23 mouse cellular contexts compared by ENCODE assay signal in the genomic region with DNA sequence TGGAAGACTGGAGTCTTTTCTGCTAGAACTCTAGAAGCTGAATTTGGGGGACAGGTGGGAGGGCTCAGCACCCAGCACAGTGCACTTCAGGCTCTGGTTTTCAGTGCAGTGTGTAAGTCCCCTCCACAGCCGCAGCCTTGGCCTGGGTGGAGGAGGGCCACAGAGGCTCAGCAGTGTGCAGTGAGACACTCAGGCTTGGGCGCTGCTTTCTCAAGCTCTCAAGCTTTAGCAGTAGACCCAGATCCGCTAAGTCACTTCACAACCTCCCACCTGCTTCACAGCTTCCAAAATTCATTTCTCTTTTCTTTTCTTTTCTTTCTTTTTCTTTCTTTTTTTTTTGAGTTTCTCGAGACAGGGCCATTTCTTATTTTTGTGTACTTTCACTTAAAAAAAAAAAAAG. TPM values are rescaled to one million over a fixed set of nuclear protein-coding genes. Genes with fewer than 3 reads are reported as not detected.
DNase-seq lines count a peak whose midpoint lies in the region; ATAC-seq and TF ChIP-seq lines count a peak whose summit lies in the region.
"Had no signal": no experiment of that assay in that cellular context is flagged by ENCODE, and none has a peak within 500 bp of the region (broad histone marks: within the 10 kb centered on the region; RNA-seq: fewer than 3 reads in every experiment).

No protein-coding gene starts in this region.

- 76% methylated on average over 4 of the region's 4 CpGs for WGBS in heart, embryonic 10.5 days
- WGBS in heart, adult 2 months: 77% methylated on average over 4 of the region's 4 CpGs
- 66% methylated on average over 4 of the region's 4 CpGs for WGBS in heart, embryonic 14.5 days

- 0 out of 2 replicates have a peak, but pooled peaks cover 3% of the 10 kb centered on the region for H3K79me2 ChIP-seq in heart, adult 2 months (replicated peaks; ENCODE audit: control insufficient read depth, insufficient read depth, low read length)

- H3K4me1 ChIP-seq in heart, embryonic 10.5 days: peaks cover 12% of the 10 kb centered on the region; the same call in 1 of the 2 replicates
- H3K4me1 ChIP-seq in heart, adult 2 months (ENCODE audit: control insufficient read depth, insufficient read depth, low read length): no peaks in the 10 kb centered on the region
- peaks cover 5 to 11% of the 10 kb centered on the region in 2 experiments; a peak in 3 of 4 replicates for H3K4me1 ChIP-seq in heart, embryonic 14.5 days (ENCODE audit: control insufficient read depth in 2 of 2, insufficient read depth in 2 of 2, low read length in 2 of 2)
- H3K4me1 ChIP-seq: embryonic facial prominence, embryonic 10.5 days; forebrain, embryonic 13.5 days; hindbrain, embryonic 15.5 days had no signal

- DNase-seq in heart, embryonic 10.5 days (ENCODE audit: low spot score): no peak
- DNase-seq in heart, adult 2 months: no peak
- DNase-seq in heart, postnatal 36 days: no peak
- DNase-seq in layer of hippocampus, adult 2 months (ENCODE audit: low spot score in 2 of 2): no peak
- DNase-seq in layer of hippocampus, adult 9-10 months (ENCODE audit: low spot score): no peak
- DNase-seq in brain, adult 2 months (ENCODE audit: low read depth, low spot score): peak; percentile 51
- DNase-seq: cerebellum, adult 2 months; cerebellum, postnatal 10 days; forebrain, postnatal 0 days; gastrocnemius, postnatal 36 days; heart, adult 11 months; kidney, adult 8-10 months had no signal

- ATAC-seq in heart, embryonic 14.5 days (ENCODE audit: insufficient number of reproducible peaks, insufficient read depth, low FRiP score, low read depth): no peak
- ATAC-seq: activated CD4-positive, CD25-positive, alpha-beta regulatory T cell, adult 4 months; forebrain, embryonic 13.5 days; intestine, embryonic 16.5 days; Patski had no signal

- intact Hi-C loops in heart, adult 2 months (cut with DNase I): no loop called here
- intact Hi-C loops in heart, postnatal 36 days (cut with DNase I): no loop called here

- 0 out of 2 replicates have a peak overlapping the region, but pooled peaks have one; percentile 19 for H3K27ac ChIP-seq in heart, embryonic 10.5 days
- no peak overlapping the region for H3K27ac ChIP-seq in heart, adult 2 months
- H3K27ac ChIP-seq in heart, embryonic 14.5 days (replicated peaks in 1 of 2; ENCODE audit: control insufficient read depth in 1 of 2, insufficient read depth in 1 of 2, low read depth in 2 of 2, low read length in 2 of 2): peak overlapping the region; percentile 7 to 48; a peak in 1 of 4 replicates
- peak overlapping the region; percentile 84 for H3K27ac ChIP-seq in layer of hippocampus, adult 2 months
- H3K27ac ChIP-seq: embryonic facial prominence, embryonic 10.5 days; forebrain, embryonic 13.5 days; hindbrain, embryonic 15.5 days had no signal

- TF ChIP-seq EP300 in heart, adult 2 months (IDR thresholded peaks at IDR 0.05; ENCODE audit: insufficient read depth, low read depth, low read length): no peak

- no peak overlapping the region for H3K4me3 ChIP-seq in heart, embryonic 10.5 days
- H3K4me3 ChIP-seq in heart, adult 2 months: no peak overlapping the region
- no peak overlapping the region for H3K4me3 ChIP-seq in heart, embryonic 14.5 days (ENCODE audit: control insufficient read depth in 1 of 2, insufficient read depth in 1 of 2, low read depth in 1 of 2, low read length in 2 of 2)
- no peak overlapping the region for H3K4me3 ChIP-seq in layer of hippocampus, adult 2 months
- H3K4me3 ChIP-seq: embryonic facial prominence, embryonic 10.5 days; forebrain, embryonic 13.5 days; hindbrain, embryonic 15.5 days had no signal

- peaks cover 77% of the 10 kb centered on the region for H3K36me3 ChIP-seq in heart, embryonic 10.5 days
- H3K36me3 ChIP-seq in heart, adult 2 months (ENCODE audit: control insufficient read depth, insufficient read depth, low read length): no peaks in the 10 kb centered on the region; the same call in 1 of the 2 replicates
- H3K36me3 ChIP-seq in heart, embryonic 14.5 days (ENCODE audit: control insufficient read depth, insufficient read depth, low read length): peaks cover 72% of the 10 kb centered on the region

- H3K4me2 ChIP-seq in heart, embryonic 14.5 days (ENCODE audit: low read length): no peak overlapping the region
- H3K4me2 ChIP-seq: forebrain, embryonic 13.5 days; hindbrain, embryonic 15.5 days had no signal

- H3K9ac ChIP-seq in heart, adult 2 months (ENCODE audit: low read depth, low read length): no peak overlapping the region
- peak overlapping the region; percentile 51; the same call in 1 of the 2 replicates for H3K9ac ChIP-seq in heart, embryonic 14.5 days (ENCODE audit: low read length)
- H3K9ac ChIP-seq: forebrain, embryonic 13.5 days; forebrain, postnatal 0 days; hindbrain, embryonic 15.5 days had no signal

- H3K9me3 ChIP-seq in heart, embryonic 10.5 days: no peaks in the 10 kb centered on the region
- H3K9me3 ChIP-seq in heart, embryonic 14.5 days (ENCODE audit: control insufficient read depth, low read length): no peaks in the 10 kb centered on the region
- H3K9me3 ChIP-seq: embryonic facial prominence, embryonic 10.5 days; forebrain, embryonic 13.5 days; hindbrain, embryonic 15.5 days had no signal

- H3K27me3 ChIP-seq in heart, embryonic 10.5 days (ENCODE audit: insufficient read depth, poor library complexity, severe bottlenecking): no peaks in the 10 kb centered on the region
- no peaks in the 10 kb centered on the region for H3K27me3 ChIP-seq in heart, adult 2 months (ENCODE audit: control insufficient read depth, insufficient read depth, low read length)
- no peaks in the 10 kb centered on the region for H3K27me3 ChIP-seq in heart, embryonic 14.5 days (ENCODE audit: control insufficient read depth, insufficient read depth, low read length)
- H3K27me3 ChIP-seq: forebrain, embryonic 13.5 days; hindbrain, embryonic 15.5 days; Patski had no signal

- no peak for TF ChIP-seq POLR2A in heart, adult 2 months (IDR thresholded peaks at IDR 0.05; ENCODE audit: insufficient read depth, low read depth, low read length)

- no peak for TF ChIP-seq CTCF in heart, adult 2 months (IDR thresholded peaks at IDR 0.05)
- TF ChIP-seq CTCF in layer of hippocampus, adult 2 months (conservative IDR thresholded peaks at IDR 0.05): no peak

RNA-seq across cellular contexts. Expression of a gene that starts 10.4 kb away (rescaled TPM):
- polyA plus RNA-seq in heart, embryonic 10.5 days (2016; fragmentation: Nextera tagmentation; extraction: Ambion mirVana): 95.0 and 97.7 TPM in 2 replicates
- total RNA-seq in heart, adult 2 months (2021): 100 to 1,000 TPM; 104 to 114 TPM
- 95.7 and 200 TPM in 2 replicates for polyA plus RNA-seq in heart, adult 2 months (2012; rRNA removed)
- polyA plus RNA-seq in heart, embryonic 14.5 days (2014; fragmentation: Nextera tagmentation; extraction: Ambion mirVana): 82.0 and 85.5 TPM in 2 replicates
- total RNA-seq in heart, postnatal 36 days (2021): 100 to 1,000 TPM in 1 of 2 experiments, 10 to 100 TPM in 1; 99.8 to 112 TPM
- total RNA-seq in layer of hippocampus, adult 2 months (2021): 10 to 100 TPM; 50.3 to 51.9 TPM

RNA-seq across cellular contexts. Expression of a gene that starts 11.6 kb away (rescaled TPM):
- 0.06 TPM in 1 of 2 replicates, not detected in the other for polyA plus RNA-seq in heart, embryonic 10.5 days (2016; fragmentation: Nextera tagmentation; extraction: Ambion mirVana)
- total RNA-seq in heart, adult 2 months (2021): under 1 TPM; 0.45 to 0.50 TPM
- polyA plus RNA-seq in heart, adult 2 months (2012; rRNA removed): 0.12 and 0.23 TPM in 2 replicates
- 0.22 and 0.51 TPM in 2 replicates for polyA plus RNA-seq in heart, embryonic 14.5 days (2014; fragmentation: Nextera tagmentation; extraction: Ambion mirVana)
- total RNA-seq in heart, postnatal 36 days (2021): under 1 TPM; 0.22 to 0.35 TPM
- 1,000 to 10,000 TPM; 1,636 to 1,683 TPM for total RNA-seq in layer of hippocampus, adult 2 months (2021)
- total RNA-seq: adrenal gland, adult 18-20 months; adrenal gland, postnatal 14 days had no signal
- polyA plus RNA-seq: activated CD4-positive, CD25-positive, alpha-beta regulatory T cell, adult 4 months; embryonic facial prominence, embryonic 10.5 days; embryonic facial prominence, embryonic 14.5 days; intestine, embryonic 16.5 days; Patski had no signal

RNA-seq across cellular contexts. Expression of a gene that starts 31.3 kb away (rescaled TPM):
- polyA plus RNA-seq in heart, embryonic 10.5 days (2016; fragmentation: Nextera tagmentation; extraction: Ambion mirVana): not detected in 2 replicates
- total RNA-seq in heart, adult 2 months (2021): not detected
- not detected in 2 replicates for polyA plus RNA-seq in heart, adult 2 months (2012; rRNA removed)
- polyA plus RNA-seq in heart, embryonic 14.5 days (2014; fragmentation: Nextera tagmentation; extraction: Ambion mirVana): not detected in 2 replicates
- total RNA-seq in heart, postnatal 36 days (2021): not detected
- total RNA-seq in layer of hippocampus, adult 2 months (2021): not detected
- total RNA-seq: adrenal gland, adult 18-20 months; adrenal gland, postnatal 14 days; forebrain, postnatal 0 days; gastrocnemius, adult 8-10 months; gastrocnemius, postnatal 36 days had no signal
- polyA plus RNA-seq: activated CD4-positive, CD25-positive, alpha-beta regulatory T cell, adult 4 months; cerebellum, adult 2 months; forebrain, embryonic 13.5 days; intestine, embryonic 16.5 days; Patski had no signal

RNA-seq across cellular contexts. Expression of a gene that starts 43.0 kb away (rescaled TPM):
- polyA plus RNA-seq in heart, embryonic 10.5 days (2016; fragmentation: Nextera tagmentation; extraction: Ambion mirVana): 0.09 TPM in 1 of 2 replicates, not detected in the other
- under 1 TPM; 0.20 to 0.29 TPM for total RNA-seq in heart, adult 2 months (2021)
- polyA plus RNA-seq in heart, adult 2 months (2012; rRNA removed): 0.23 and 0.70 TPM in 2 replicates
- polyA plus RNA-seq in heart, embryonic 14.5 days (2014; fragmentation: Nextera tagmentation; extraction: Ambion mirVana): not detected in 2 replicates
- total RNA-seq in heart, postnatal 36 days (2021): under 1 TPM; 0.27 to 0.33 TPM
- under 1 TPM; 0.15 to 0.38 TPM for total RNA-seq in layer of hippocampus, adult 2 months (2021)
- polyA plus RNA-seq: forebrain, embryonic 13.5 days; forebrain, postnatal 0 days; hindbrain, embryonic 15.5 days; Patski had no signal

RNA-seq across cellular contexts. Expression of a gene that starts 50.1 kb away (rescaled TPM):
- polyA plus RNA-seq in heart, embryonic 10.5 days (2016; fragmentation: Nextera tagmentation; extraction: Ambion mirVana): 10.1 and 12.0 TPM in 2 replicates
- total RNA-seq in heart, adult 2 months (2021): 10 to 100 TPM; 51.3 to 56.5 TPM
- 17.1 and 17.7 TPM in 2 replicates for polyA plus RNA-seq in heart, adult 2 months (2012; rRNA removed)
- 12.7 and 13.0 TPM in 2 replicates for polyA plus RNA-seq in heart, embryonic 14.5 days (2014; fragmentation: Nextera tagmentation; extraction: Ambion mirVana)
- total RNA-seq in heart, postnatal 36 days (2021): 10 to 100 TPM; 56.9 to 60.3 TPM
- 100 to 1,000 TPM in 1 of 2 experiments, 10 to 100 TPM in 1; 89.3 to 106 TPM for total RNA-seq in layer of hippocampus, adult 2 months (2021)

Comparison
In these comparisons a context has a peak if more than half of its experiments do, and no peak if none do; other contexts are left out.
1. RNA of a gene that starts 11.6 kb away (total RNA-seq): 1,636 to 1,683 TPM in layer of hippocampus, adult 2 months; 0.45 to 0.50 TPM in heart, adult 2 months and 0.22 to 0.35 TPM in heart, postnatal 36 days; every median in the first group is over 1,000 times any median in the second.